Mouse (Mus musculus) brain, embryonic 14.5 days (tissue): ENCODE measurements around the gene Ascc1.

ENCODE experiments used
- CTCF ChIP-seq: fragments of 200-500 bp; IDR thresholded peaks from 2 replicates; pipeline ENCODE4 v1.5.1; 2012; ENCODE audit warnings: inconsistent platforms, mild to moderate bottlenecking, moderate library complexity, borderline replicate concordance; ENCODE audit not compliant: insufficient read depth, insufficient read length; ENCODE audit errors: extremely low read depth
- POLR2A ChIP-seq: fragments of 200-500 bp; IDR thresholded peaks from 2 replicates; pipeline ENCODE4 v1.6.1; 2012; ENCODE audit warnings: mild to moderate bottlenecking, inconsistent platforms, borderline replicate concordance; ENCODE audit not compliant: poor library complexity, insufficient read depth, insufficient read length, severe bottlenecking; ENCODE audit errors: extremely low read depth

- no peak for TF ChIP-seq CTCF
- TF ChIP-seq POLR2A: no peak
These were observed 29.2 kb upstream of the Ascc1 start for GRCm38 (mm10) chr10:59973400-59973799.
